Mouse (Mus musculus) kidney, postnatal 0 days (tissue): ENCODE data around the gene Ing3. TPM values are rescaled to one million over a fixed set of nuclear protein-coding genes. Genes with fewer than 3 reads are reported as not detected.

Experiments used
- ATAC-seq: fragments of 200-750 bp; cut with Nextera tagmentation; replicated peaks from 2 replicates; pipeline ENCODE4 v1.8.0; 2017; ENCODE audit warnings: low read depth, moderate number of reproducible peaks, moderate TSS enrichment, moderate library complexity; ENCODE audit not compliant: low FRiP score
- DNase-seq: peaks from one replicate; pipeline ENCODE4 v3.0.0-alpha.2; 2016; ENCODE audit warnings: low spot score
- H3K27ac ChIP-seq: fragments of 300-500 bp; sonication (generic); 2 replicates; pipeline ENCODE4 v1.5.1; 2014; ENCODE audit warnings: mild to moderate bottlenecking
- H3K27me3 ChIP-seq: fragments of 300-500 bp; sonication (generic); 2 replicates; pipeline ENCODE4 v1.6.1; 2014; ENCODE audit warnings: low read length, mixed read lengths; ENCODE audit not compliant: insufficient read depth
- H3K36me3 ChIP-seq: fragments of 300-500 bp; sonication (generic); 2 replicates; pipeline ENCODE4 v1.6.1; 2014; ENCODE audit warnings: low read length, mixed read lengths; ENCODE audit not compliant: insufficient read depth
- H3K4me1 ChIP-seq: fragments of 300-500 bp; sonication (generic); replicated peaks from 2 replicates; pipeline ENCODE4 v1.6.1; 2014; ENCODE audit warnings: antibody characterized with exemption, low read length, mixed read lengths; ENCODE audit not compliant: insufficient read depth
- H3K4me2 ChIP-seq: fragments of 300-500 bp; sonication (generic); 2 replicates; pipeline ENCODE4 v1.6.1; 2014; ENCODE audit warnings: mild to moderate bottlenecking, low read length, moderate library complexity, mixed read lengths
- H3K4me3 ChIP-seq: fragments of 300-500 bp; sonication (generic); replicated peaks from 2 replicates; pipeline ENCODE4 v1.5.1; 2014; ENCODE audit warnings: low read depth, low read length
- H3K9ac ChIP-seq: fragments of 300-500 bp; sonication (generic); 2 replicates; pipeline ENCODE4 v1.6.1; 2014; ENCODE audit warnings: low read depth, low read length
- H3K9me3 ChIP-seq: fragments of 300-500 bp; sonication (generic); replicated peaks from 2 replicates; pipeline ENCODE4 v1.6.1; 2016; ENCODE audit warnings: low read length, inconsistent platforms, mixed read lengths
- CTCF ChIP-seq: IDR thresholded peaks from 2 replicates; pipeline ENCODE4 v1.5.1; 2016; ENCODE audit warnings: antibody characterized with exemption, low read depth, mild to moderate bottlenecking, moderate library complexity
- WGBS: fragments of 180-500 bp; shearing (Covaris S2); extraction: QIAGEN DNeasy Blood & Tissue Kit; methylation state at CpG from one replicate; pipeline ENCODE4 v1.1.7; 2014; 5-methylcytosine and 5-hydroxymethylcytosine counted together
- polyA plus RNA-seq: library from polyadenylated mRNA; unstranded; fragments of >200 nt; fragmentation: Nextera tagmentation; extraction: Ambion mirVana; gene quantifications from 2 replicates; pipeline ENCODE4 v1.2.1, GENCODE M21; 2015

Ing3 gene
- polyA plus RNA-seq, 1 experiment from 2014 or later = 60.4 TPM

DNA sequence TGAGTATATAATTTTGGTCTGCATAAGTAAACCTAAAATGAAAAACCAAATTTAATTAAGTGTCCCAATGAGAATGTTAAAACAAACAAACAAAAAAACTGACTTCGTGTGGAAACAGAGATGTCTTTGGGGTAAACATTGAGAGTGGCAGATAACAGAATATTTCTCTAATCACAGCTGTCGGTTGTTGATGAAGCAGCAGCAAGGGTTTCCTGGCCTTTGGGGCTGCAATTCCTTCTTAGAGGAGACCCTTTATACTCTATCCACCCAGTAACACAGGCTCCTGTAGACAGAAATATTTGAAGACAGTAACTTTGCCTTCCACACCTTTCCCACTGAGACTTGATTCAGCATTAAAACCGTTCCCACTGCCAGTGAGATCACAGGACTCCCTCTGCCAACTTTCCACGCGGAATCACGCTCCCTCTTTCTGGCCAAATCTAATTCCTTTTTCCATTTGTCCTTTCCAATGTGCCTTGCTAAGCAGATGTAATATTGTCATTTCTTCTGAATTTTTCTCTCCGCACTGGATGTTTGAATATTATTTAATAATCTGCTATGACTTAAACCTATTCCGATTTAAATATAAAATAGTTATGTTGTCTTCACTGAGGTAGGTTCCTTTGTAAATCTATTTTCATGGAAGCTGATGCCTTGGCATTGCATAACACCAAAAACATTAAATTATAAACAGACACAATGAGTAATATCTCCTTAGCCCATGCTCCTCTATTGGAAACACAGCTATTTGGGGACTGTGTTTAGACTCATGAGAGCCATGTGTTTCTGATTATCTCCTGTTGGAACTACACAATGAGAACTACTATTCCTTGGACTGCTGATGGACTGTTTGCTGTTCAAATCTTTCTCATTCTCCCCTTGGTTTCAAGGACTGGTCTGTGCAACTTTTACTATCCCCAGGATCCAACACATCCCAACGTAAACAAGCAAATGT, 41.1 kb downstream of the Ing3 start:
- 0 out of 2 replicates have a peak overlapping the region, but pooled peaks have one; percentile 1 for H3K4me3 ChIP-seq
- H3K9ac ChIP-seq = no peak overlapping the region
- H3K36me3 ChIP-seq = no peaks in the 10 kb centered on the region
- H3K27ac ChIP-seq = peak overlapping the region; percentile 33; the same call in 1 of the 2 replicates
- H3K27me3 ChIP-seq = no peaks in the 10 kb centered on the region
- DNase-seq (no peak), ATAC-seq (no peak)
- H3K9me3 ChIP-seq = no peaks in the 10 kb centered on the region
- 42% methylated on average over 9 of the region's 9 CpGs for WGBS
- H3K4me1 ChIP-seq = no peaks in the 10 kb centered on the region
- peak overlapping the region; percentile 41 for H3K4me2 ChIP-seq
- no peak for TF ChIP-seq CTCF

DNA sequence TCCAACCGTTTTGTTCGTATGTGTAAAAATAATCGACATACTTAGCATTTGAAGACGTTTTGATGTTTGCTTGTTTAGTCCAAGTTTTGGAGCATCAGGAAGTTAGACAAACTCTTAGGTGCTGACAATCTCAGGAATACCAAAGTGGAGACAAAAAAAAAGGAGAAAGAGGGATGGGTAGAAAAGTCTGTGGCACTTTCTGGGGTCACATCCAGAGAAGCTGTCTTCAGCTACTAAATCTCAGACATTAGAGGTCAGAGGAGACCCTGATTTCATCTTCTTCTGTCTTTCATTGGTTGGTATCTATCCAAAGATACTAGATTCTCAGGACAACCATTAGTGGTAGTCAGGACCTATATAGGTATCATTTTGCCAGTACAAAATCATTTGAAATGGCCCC, 41.8 kb downstream of the Ing3 start:
- 0 out of 2 replicates have a peak overlapping the region, but pooled peaks have one; percentile 33 for H3K27ac ChIP-seq

DNA sequence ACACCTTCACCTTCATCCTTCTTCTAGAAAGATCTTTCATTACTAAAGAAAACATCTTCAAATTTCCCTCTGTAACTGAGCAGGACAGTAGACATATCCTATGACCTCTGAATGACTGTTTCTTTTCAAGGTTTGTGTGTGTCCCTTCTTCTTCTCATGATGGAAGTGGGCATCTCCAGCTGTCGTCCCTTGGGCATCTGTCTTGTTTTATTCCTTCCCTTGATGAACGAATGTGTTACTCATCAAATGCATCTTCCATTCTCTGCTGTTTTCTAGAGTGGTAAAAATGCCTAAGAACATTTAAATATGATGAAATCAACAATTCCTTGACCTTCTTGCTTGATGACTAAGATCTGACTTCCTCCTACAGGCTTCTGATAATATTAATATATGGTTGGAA, 43.7 kb downstream of the Ing3 start:
- H3K4me1 ChIP-seq = no peaks in the 10 kb centered on the region; the same call in 1 of the 2 replicates
- H3K27me3 ChIP-seq = no peaks in the 10 kb centered on the region
- no peak overlapping the region for H3K27ac ChIP-seq
- TF ChIP-seq CTCF = no peak
- WGBS = 48% methylated on average over 2 of the region's 2 CpGs
- H3K9ac ChIP-seq = no peak overlapping the region
- H3K4me2 ChIP-seq = no peak overlapping the region
- no peaks in the 10 kb centered on the region for H3K9me3 ChIP-seq
- H3K4me3 ChIP-seq = no peak overlapping the region
- ATAC-seq = no peak
- DNase-seq = no peak
- no peaks in the 10 kb centered on the region for H3K36me3 ChIP-seq

More for the DNA sequence above, 41.8 kb downstream of the Ing3 start:
- WGBS = 46% methylated on average over 4 of the region's 4 CpGs
- Histone ChIP-seq H3K4me2 (0 out of 2 replicates have a peak overlapping the region, but pooled peaks have one; percentile 10), H3K36me3 (no peaks in the 10 kb centered on the region), H3K4me1 (no peaks in the 10 kb centered on the region), H3K27me3 (no peaks in the 10 kb centered on the region), H3K9me3 (no peaks in the 10 kb centered on the region), H3K9ac (no peak overlapping the region), H3K4me3 (no peak overlapping the region)
- no peak for TF ChIP-seq CTCF
- no peak for DNase-seq
- no peak for ATAC-seq

DNA sequence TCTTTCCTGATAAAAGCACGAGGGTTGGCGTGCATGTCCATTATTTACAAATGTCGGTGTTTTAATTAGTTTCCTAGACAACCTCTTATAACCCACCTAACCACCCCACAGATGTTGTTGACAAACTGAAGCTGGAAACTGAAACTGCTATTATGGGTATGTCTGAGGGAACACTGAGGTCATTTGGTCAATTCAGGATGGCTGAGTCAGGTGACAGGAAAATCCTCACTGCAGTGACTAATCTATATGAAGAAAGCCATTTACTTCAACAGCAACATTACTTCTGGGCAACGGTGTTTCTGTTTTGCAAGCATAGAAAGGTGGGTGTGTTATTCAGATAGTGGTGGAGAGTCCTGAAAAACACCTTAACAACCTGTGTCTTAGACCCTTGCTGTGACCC, 48.8 kb downstream of the Ing3 start:
- no peak overlapping the region for H3K9ac ChIP-seq
- H3K4me2 ChIP-seq = no peak overlapping the region
- peaks cover 21% of the 10 kb centered on the region; the same call in 1 of the 2 replicates for H3K4me1 ChIP-seq
- H3K27ac ChIP-seq = peak overlapping the region; percentile 67
- H3K4me3 ChIP-seq = no peak overlapping the region
- DNase-seq = no peak
- no peaks in the 10 kb centered on the region for H3K27me3 ChIP-seq
- H3K9me3 ChIP-seq = no peaks in the 10 kb centered on the region
- H3K36me3 ChIP-seq = no peaks in the 10 kb centered on the region
- no peak for ATAC-seq
- 20% methylated on average over 4 of the region's 4 CpGs for WGBS
- no peak for TF ChIP-seq CTCF

DNA sequence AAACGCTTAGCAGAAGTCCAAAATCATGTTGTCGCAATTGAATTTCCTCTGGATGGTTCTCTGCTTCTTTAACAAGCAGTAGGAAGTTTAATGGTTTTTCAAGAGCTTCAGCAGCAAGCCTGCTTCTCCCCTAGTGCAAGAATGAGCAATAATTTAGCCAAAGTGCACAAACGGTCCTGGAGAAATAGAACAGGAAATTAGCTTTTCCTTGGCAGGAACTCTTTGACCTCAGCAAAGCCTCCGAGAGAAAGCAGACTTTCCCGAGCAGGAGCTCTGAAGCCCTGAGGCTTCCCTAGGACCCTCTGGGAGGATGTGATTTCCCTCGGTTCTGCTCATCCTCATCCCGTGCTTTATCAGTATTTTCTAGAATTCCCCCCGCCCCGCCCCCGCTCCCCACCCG, 49.7 kb downstream of the Ing3 start:
- Histone ChIP-seq H3K27ac (peak overlapping the region; percentile 67), H3K4me3 (0 out of 2 replicates have a peak overlapping the region, but pooled peaks have one; percentile 7), H3K9ac (no peak overlapping the region), H3K4me1 (peaks cover 21% of the 10 kb centered on the region; the same call in 1 of the 2 replicates), H3K36me3 (no peaks in the 10 kb centered on the region), H3K27me3 (no peaks in the 10 kb centered on the region), H3K9me3 (no peaks in the 10 kb centered on the region), H3K4me2 (peak overlapping the region; percentile 47)
- no peak for TF ChIP-seq CTCF
- 5% methylated on average over 11 of the region's 11 CpGs for WGBS
- no peak for ATAC-seq
- peak; percentile 89 for DNase-seq

DNA sequence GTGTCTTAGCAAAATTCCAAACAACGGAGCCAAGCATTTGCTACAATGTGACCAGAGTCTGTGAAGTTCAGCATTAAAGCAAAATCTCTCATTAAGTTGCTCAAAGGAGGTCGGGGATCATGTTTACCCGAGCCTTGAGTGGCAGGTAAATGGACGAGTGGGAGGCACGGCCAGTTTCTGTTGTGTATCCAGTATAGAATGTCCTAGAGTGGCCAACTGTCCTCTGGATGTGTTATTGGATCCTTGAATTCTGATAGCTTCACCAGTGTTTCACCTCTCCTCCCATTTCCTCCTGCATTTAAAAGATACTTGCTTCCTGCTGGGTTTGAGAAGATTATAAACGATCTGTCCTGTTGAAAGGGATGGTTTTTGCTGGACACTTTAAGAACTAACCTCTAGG, 50.7 kb downstream of the Ing3 start:
- no peak overlapping the region for H3K9ac ChIP-seq
- peaks cover 21% of the 10 kb centered on the region; the same call in 1 of the 2 replicates for H3K4me1 ChIP-seq
- no peak overlapping the region for H3K4me3 ChIP-seq
- H3K27me3 ChIP-seq = no peaks in the 10 kb centered on the region
- ATAC-seq (peak; percentile 71), DNase-seq (peak; percentile 93)
- H3K4me2 ChIP-seq = no peak overlapping the region
- H3K36me3 ChIP-seq = no peaks in the 10 kb centered on the region
- TF ChIP-seq CTCF = no peak
- H3K27ac ChIP-seq = peak overlapping the region; percentile 67; the same call in 1 of the 2 replicates
- 15% methylated on average over 6 of the region's 6 CpGs for WGBS
- H3K9me3 ChIP-seq = no peaks in the 10 kb centered on the region
